Mouse (Mus musculus) limb, embryonic 12.5 days (tissue): Measurements from ENCODE around the gene Vgll4. TPM values are rescaled to one million over a fixed set of nuclear protein-coding genes. Genes with fewer than 3 reads are reported as not detected.
A peak's percentile ranks its signal among the peaks of the same experiment; 100 is the strongest.

Experiments used
- ATAC-seq: fragments of 200-750 bp; cut with Nextera tagmentation; 2 replicates; pipeline ENCODE4 v1.8.0; 2017; ENCODE audit warnings: low read depth, moderate TSS enrichment; ENCODE audit not compliant: insufficient number of reproducible peaks, insufficient read depth, low FRiP score, low TSS enrichment
- H3K27ac ChIP-seq: fragments of 300-500 bp; sonication (generic); 2 replicates; pipeline ENCODE4 v1.5.1; 2016; ENCODE audit warnings: mild to moderate bottlenecking, moderate library complexity
- H3K27me3 ChIP-seq: fragments of 300-500 bp; sonication (generic); 2 replicates; pipeline ENCODE4 v1.6.1; 2016; ENCODE audit warnings: mild to moderate bottlenecking, moderate library complexity
- H3K36me3 ChIP-seq: fragments of 300-500 bp; sonication (generic); 2 replicates; pipeline ENCODE4 v1.6.1; 2016; ENCODE audit warnings: mild to moderate bottlenecking, moderate library complexity
- H3K4me1 ChIP-seq: fragments of 300-500 bp; sonication (generic); replicated peaks from 2 replicates; pipeline ENCODE4 v1.6.1; 2016
- H3K4me2 ChIP-seq: fragments of 300-500 bp; sonication (generic); 2 replicates; pipeline ENCODE4 v1.6.1; 2016; ENCODE audit warnings: mild to moderate bottlenecking, moderate library complexity
- H3K4me3 ChIP-seq: fragments of 300-500 bp; sonication (generic); replicated peaks from 2 replicates; pipeline ENCODE4 v1.5.1; 2016; ENCODE audit warnings: mild to moderate bottlenecking
- H3K9ac ChIP-seq: fragments of 300-500 bp; sonication (generic); replicated peaks from 2 replicates; pipeline ENCODE4 v1.6.1; 2016; ENCODE audit warnings: mild to moderate bottlenecking, moderate library complexity
- H3K9me3 ChIP-seq: fragments of 300-500 bp; sonication (generic); 2 replicates; pipeline ENCODE4 v1.6.1; 2016; ENCODE audit warnings: mild to moderate bottlenecking, moderate library complexity
- WGBS: fragments of 180-500 bp; shearing (Covaris S2); methylation state at CpG from one replicate; pipeline ENCODE4 v1.1.7; 2016; 5-methylcytosine and 5-hydroxymethylcytosine counted together
- polyA plus RNA-seq: library from polyadenylated mRNA; unstranded; fragments of >200 nt; fragmentation: Nextera tagmentation; extraction: Ambion mirVana; gene quantifications from 2 replicates; pipeline ENCODE4 v1.2.1, GENCODE M21; 2016

Gene Vgll4
- polyA plus RNA-seq, 1 experiment from 2014 or later: 156 TPM

DNA sequence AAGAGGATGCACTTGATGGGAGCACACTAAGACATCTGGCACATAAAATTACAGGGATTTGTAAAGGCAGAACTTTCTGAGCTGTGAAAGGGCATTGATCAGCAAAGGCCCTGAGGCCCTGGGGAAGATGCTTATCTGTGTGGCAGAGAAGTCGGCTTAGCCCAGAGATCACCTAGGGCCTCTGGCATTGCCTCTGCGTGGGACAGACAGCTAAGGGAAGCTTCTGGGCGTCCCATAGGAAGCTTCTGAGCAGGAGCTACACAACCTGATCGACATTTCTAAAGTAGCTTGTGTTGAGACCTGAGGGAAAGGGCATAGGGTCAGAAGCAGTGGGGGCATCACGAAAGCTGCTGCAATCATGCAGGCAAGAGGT, 32.9 kb downstream of the Vgll4 start:
- no peak for ATAC-seq
- no peak overlapping the region for H3K27ac ChIP-seq
- H3K9ac ChIP-seq: no peak overlapping the region
- H3K36me3 ChIP-seq: no peaks in the 10 kb centered on the region
- H3K9me3 ChIP-seq: no peaks in the 10 kb centered on the region
- no peak overlapping the region for H3K4me2 ChIP-seq
- WGBS: 73% methylated on average over 5 of the region's 5 CpGs
- H3K27me3 ChIP-seq: no peaks in the 10 kb centered on the region
- no peak overlapping the region for H3K4me3 ChIP-seq
- peaks cover 28% of the 10 kb centered on the region for H3K4me1 ChIP-seq

DNA sequence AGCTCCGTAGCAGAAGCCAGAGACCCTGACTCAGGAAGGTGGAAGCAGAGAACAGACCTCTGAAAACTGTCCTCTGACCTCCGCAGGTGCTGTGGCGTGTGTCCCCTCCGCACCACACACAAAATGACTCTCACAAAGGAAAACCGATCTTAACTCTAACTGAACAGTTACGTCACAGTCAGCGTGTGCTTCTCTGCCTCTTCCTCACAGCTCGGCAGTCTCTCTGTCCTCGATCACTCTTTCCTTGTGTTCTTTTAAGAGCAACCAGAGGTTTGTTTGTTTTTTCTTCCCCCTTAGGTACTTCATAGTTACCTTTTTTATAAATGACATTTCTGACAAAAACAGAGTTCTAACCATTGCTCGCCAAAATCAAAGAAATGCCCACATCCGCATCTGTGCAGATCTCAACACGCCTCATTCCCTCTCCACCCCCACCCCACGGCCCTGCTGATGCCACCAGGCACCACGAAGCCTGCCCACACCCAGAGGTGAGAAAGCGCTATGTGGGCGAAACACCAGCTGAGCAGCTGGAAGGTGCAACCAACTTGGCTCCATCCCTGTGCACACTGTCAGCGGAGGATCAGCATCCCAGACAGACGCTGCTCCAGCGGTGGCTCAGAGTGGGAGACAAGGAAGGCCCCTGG, 33.4 kb downstream of the Vgll4 start:
- Histone ChIP-seq H3K9me3 (no peaks in the 10 kb centered on the region), H3K27ac (no peak overlapping the region), H3K9ac (no peak overlapping the region), H3K4me1 (peaks cover 28% of the 10 kb centered on the region), H3K27me3 (no peaks in the 10 kb centered on the region), H3K4me3 (no peak overlapping the region), H3K36me3 (no peaks in the 10 kb centered on the region), H3K4me2 (no peak overlapping the region)
- WGBS: 73% methylated on average over 19 of the region's 19 CpGs
- ATAC-seq: no peak

DNA sequence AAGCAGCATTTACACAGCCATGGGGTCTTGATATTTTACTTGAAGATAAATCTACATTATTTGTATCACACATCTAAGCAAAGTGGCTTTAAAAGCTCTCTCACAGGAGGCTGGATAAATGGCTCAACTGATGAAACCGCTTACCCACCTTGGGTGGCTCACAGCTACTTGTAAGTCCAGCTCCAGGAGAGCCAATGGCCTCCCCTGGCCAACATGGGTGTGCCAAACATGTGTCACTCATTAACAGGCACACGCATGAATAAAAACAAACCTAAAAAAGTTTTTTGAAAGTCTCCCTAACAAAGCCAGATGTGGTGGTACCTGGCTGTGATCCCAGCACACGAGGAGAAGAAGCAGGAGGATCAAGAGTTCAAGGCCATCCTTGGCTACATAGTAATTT, 34.4 kb downstream of the Vgll4 start:
- H3K4me3 ChIP-seq: no peak overlapping the region
- 60% methylated on average over 3 of the region's 3 CpGs for WGBS
- H3K9me3 ChIP-seq: no peaks in the 10 kb centered on the region
- H3K4me1 ChIP-seq: peaks cover 32% of the 10 kb centered on the region
- H3K36me3 ChIP-seq: no peaks in the 10 kb centered on the region
- H3K27ac ChIP-seq: no peak overlapping the region
- no peak overlapping the region for H3K4me2 ChIP-seq
- no peak for ATAC-seq
- no peaks in the 10 kb centered on the region for H3K27me3 ChIP-seq
- H3K9ac ChIP-seq: no peak overlapping the region

DNA sequence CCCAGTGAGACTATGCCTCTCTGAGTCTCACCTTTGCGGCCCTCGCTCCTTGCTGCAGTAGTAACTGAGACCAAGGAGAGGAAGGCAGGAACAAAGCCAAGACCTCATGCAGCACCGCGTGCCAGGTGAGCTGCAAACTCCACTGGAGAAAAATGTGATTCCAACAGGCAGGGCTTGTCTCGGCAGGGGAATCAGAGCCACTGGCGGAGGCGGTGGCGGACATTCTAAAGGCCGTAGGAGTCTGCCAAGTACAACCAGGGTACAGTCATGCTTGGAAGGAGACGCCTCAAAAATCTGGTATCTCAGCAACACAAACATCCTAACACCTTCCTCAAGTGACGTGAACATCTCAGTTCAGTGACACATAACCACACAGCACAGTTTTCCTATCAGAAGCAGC, 35.7 kb downstream of the Vgll4 start:
- Histone ChIP-seq H3K27me3 (no peaks in the 10 kb centered on the region), H3K27ac (no peak overlapping the region), H3K4me2 (no peak overlapping the region), H3K4me1 (peaks cover 38% of the 10 kb centered on the region), H3K9me3 (no peaks in the 10 kb centered on the region), H3K9ac (no peak overlapping the region), H3K36me3 (no peaks in the 10 kb centered on the region), H3K4me3 (no peak overlapping the region)
- no peak for ATAC-seq
- WGBS: 87% methylated on average over 11 of the region's 11 CpGs

DNA sequence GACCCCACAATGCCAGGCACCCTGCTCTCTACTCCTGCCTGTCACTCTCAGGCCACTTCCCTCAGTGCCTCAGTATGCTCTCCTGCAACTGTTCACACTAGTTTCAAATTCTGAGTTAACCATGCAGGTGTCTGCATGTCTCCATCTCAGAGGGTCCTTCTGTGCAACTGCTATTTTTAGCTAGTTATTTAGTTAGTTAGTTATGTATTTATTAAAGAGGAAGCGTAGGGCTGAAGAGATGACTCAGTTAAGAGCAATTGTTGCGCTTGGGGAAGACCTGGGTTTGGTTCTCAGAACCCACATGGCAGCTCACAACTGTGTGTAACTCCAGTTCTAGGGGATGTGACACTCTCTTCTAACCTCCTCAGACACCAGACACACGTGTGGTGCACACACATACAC, 36.8 kb downstream of the Vgll4 start:
- ATAC-seq: no peak

DNA sequence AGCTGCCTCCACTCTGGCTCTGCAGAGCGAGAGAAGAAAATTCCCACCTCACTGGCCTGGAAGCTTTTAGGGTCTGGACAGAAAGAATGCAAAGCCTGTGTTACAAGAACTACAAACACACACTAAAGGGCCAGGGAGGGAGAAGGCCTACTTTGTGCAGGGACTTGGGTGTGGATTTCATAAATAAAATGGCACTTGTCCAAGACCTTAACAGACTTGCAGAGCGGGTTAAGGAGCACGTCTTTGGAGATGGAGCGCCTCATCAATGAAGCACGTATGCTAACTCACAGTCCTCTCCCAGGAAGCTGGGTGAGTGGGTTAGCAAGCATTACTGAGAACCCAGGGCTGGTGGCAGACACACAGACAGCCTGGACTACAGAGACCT, 37.7 kb downstream of the Vgll4 start:
- WGBS: 59% methylated on average over 5 of the region's 5 CpGs
- peak overlapping the region; percentile 75 for H3K27ac ChIP-seq
- ATAC-seq: no peak

More for the DNA sequence above, 36.8 kb downstream of the Vgll4 start:
- Histone ChIP-seq H3K4me3 (no peak overlapping the region), H3K36me3 (no peaks in the 10 kb centered on the region), H3K27ac (no peak overlapping the region), H3K4me1 (peaks cover 41% of the 10 kb centered on the region), H3K9ac (no peak overlapping the region), H3K27me3 (no peaks in the 10 kb centered on the region), H3K4me2 (no peak overlapping the region), H3K9me3 (no peaks in the 10 kb centered on the region)
- WGBS: 96% methylated on average over 3 of the region's 3 CpGs

DNA sequence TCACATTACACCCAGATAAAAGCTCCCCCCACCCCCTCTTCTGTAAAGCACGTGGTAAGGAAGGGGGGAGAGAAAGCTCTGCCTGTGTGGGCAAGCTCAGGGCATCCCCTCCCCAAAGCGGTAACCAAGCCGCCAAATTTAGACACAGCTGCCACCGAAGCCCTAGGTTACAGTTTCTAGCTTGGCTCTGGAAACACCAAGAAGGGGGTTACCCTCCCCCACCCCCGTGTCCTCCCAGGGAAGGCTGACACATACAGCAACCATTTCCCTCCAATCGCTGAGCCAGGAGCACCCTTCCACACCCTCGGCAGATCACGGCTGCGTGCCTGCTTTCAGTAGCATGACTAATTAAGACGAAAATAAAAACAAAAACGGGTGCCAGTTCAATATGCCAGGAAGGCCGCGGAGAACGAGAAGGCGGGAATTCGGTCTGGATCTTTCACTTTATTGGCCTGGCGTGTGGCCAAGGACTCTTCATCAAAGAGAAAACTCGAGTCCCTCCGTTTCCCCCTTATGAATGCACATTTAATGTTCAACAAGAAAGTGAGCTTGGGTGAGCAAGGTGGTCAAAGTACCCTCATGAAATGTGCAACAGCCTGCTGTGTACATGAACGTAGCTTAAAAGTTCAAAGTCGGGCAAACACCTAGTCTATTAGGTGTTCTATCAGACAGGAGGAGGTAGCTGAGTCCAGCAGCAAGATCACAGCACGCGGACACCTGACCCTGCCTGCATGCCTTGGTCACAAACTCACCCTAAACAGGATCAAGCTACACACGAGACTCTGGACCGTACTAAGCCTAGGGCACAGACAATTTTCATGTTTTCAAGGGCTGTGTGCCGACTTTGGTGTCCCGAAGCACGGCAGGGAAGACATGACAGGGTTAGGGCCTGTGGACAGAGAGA, 38.3 kb downstream of the Vgll4 start:
- no peaks in the 10 kb centered on the region for H3K27me3 ChIP-seq
- 0 out of 2 replicates have a peak, but pooled peaks cover 4% of the 10 kb centered on the region for H3K36me3 ChIP-seq
- H3K9ac ChIP-seq: no peak overlapping the region
- 0 out of 2 replicates have a peak, but pooled peaks have one; percentile 20 for ATAC-seq
- no peak overlapping the region; the same call in 1 of the 2 replicates for H3K4me3 ChIP-seq
- peak overlapping the region; percentile 75 for H3K27ac ChIP-seq
- peaks cover 7% of the 10 kb centered on the region; the same call in 1 of the 2 replicates for H3K9me3 ChIP-seq
- 44% methylated on average over 28 of the region's 28 CpGs for WGBS
- peak overlapping the region; percentile 45 for H3K4me2 ChIP-seq
- H3K4me1 ChIP-seq: peaks cover 36% of the 10 kb centered on the region

More for the DNA sequence above, 37.7 kb downstream of the Vgll4 start:
- Histone ChIP-seq H3K9me3 (peaks cover 4% of the 10 kb centered on the region; the same call in 1 of the 2 replicates), H3K4me3 (no peak overlapping the region), H3K27me3 (no peaks in the 10 kb centered on the region), H3K36me3 (0 out of 2 replicates have a peak, but pooled peaks cover 4% of the 10 kb centered on the region), H3K4me2 (0 out of 2 replicates have a peak overlapping the region, but pooled peaks have one; percentile 45), H3K4me1 (peaks cover 41% of the 10 kb centered on the region), H3K9ac (no peak overlapping the region)

DNA sequence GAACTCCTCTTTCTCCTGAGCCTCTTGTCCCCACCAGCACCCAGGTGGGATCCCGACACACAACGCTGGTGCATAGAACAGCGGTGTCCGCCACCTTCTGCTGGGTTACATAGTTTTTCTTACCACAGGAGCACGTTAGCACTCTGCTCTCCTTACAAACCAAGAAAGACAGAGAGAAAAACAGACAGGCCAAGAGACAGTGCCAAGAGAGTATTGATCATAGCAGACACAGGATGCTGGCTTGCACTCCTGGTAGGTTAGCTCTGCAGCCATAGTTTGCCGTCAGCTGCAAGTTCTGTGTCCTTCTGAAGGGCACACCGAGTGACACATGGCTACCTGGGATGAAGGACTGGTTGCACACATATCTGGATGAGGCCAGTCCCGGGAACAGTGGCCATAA, 39.1 kb downstream of the Vgll4 start:
- 0 out of 2 replicates have a peak, but pooled peaks cover 4% of the 10 kb centered on the region for H3K36me3 ChIP-seq
- peaks cover 41% of the 10 kb centered on the region for H3K4me1 ChIP-seq
- ATAC-seq: no peak
- peaks cover 7% of the 10 kb centered on the region; the same call in 1 of the 2 replicates for H3K9me3 ChIP-seq
- H3K27me3 ChIP-seq: no peaks in the 10 kb centered on the region
- H3K27ac ChIP-seq: 0 out of 2 replicates have a peak overlapping the region, but pooled peaks have one; percentile 75
- WGBS: 84% methylated on average over 8 of the region's 8 CpGs
- H3K4me2 ChIP-seq: 0 out of 2 replicates have a peak overlapping the region, but pooled peaks have one; percentile 45
- H3K4me3 ChIP-seq: no peak overlapping the region
- H3K9ac ChIP-seq: no peak overlapping the region

DNA sequence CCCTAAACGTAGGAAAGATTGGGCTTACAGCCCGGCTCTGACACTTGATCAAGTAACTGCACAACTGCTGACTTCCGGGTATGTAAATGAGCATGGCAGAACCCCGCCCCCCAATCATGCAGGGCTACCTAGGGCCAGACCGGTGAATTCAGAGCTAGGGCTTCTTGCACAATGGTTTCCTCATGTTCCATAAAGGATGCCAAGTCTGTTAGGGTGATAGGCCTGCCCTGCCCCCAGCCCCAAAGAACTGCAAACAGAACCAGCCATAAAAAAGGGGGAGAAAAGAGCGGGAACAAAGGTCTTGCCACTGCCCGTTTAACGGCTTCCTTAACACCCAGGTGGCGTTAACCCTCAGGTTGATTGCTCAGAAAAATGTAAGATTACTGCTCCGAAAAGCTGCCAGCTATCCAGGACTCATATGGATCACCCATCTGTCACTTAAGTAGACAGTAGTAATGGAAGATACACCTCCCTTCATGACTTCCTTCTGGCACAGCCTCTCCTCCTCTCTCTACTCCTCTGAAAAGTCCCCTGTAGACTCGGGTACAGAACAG, 39.7 kb downstream of the Vgll4 start:
- H3K27me3 ChIP-seq: no peaks in the 10 kb centered on the region
- peaks cover 7% of the 10 kb centered on the region; the same call in 1 of the 2 replicates for H3K9me3 ChIP-seq
- H3K4me2 ChIP-seq: peak overlapping the region; percentile 39
- H3K36me3 ChIP-seq: 0 out of 2 replicates have a peak, but pooled peaks cover 4% of the 10 kb centered on the region
- no peak for ATAC-seq
- peak overlapping the region; percentile 75; the same call in 1 of the 2 replicates for H3K27ac ChIP-seq
- H3K4me3 ChIP-seq: no peak overlapping the region
- H3K9ac ChIP-seq: no peak overlapping the region
- H3K4me1 ChIP-seq: peaks cover 42% of the 10 kb centered on the region
- WGBS: 13% methylated on average over 11 of the region's 11 CpGs

DNA sequence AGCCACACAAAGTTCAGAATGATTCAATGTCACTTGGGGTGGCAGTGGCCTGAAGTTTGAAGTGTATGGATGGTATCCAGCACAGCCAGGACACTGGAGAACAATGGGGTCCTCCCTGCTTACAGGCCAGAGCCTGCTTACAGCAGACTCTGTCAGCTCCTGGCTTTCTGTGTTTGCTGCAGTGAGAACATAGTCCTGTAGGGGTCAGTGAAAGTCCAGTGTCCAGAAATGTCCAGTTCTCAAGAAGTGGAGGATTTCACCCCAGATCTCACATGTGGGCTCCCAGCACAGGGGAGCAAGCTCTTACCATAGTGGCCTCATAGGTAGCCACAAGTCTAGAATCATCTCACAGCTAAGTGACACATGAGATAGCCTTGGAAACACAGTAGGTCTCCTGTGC, 40.4 kb downstream of the Vgll4 start:
- ATAC-seq: no peak
- Histone ChIP-seq H3K9ac (no peak overlapping the region), H3K4me2 (no peak overlapping the region), H3K4me3 (no peak overlapping the region), H3K36me3 (0 out of 2 replicates have a peak, but pooled peaks cover 4% of the 10 kb centered on the region), H3K9me3 (peaks cover 7% of the 10 kb centered on the region; the same call in 1 of the 2 replicates), H3K27ac (no peak overlapping the region), H3K4me1 (peaks cover 42% of the 10 kb centered on the region), H3K27me3 (no peaks in the 10 kb centered on the region)

DNA sequence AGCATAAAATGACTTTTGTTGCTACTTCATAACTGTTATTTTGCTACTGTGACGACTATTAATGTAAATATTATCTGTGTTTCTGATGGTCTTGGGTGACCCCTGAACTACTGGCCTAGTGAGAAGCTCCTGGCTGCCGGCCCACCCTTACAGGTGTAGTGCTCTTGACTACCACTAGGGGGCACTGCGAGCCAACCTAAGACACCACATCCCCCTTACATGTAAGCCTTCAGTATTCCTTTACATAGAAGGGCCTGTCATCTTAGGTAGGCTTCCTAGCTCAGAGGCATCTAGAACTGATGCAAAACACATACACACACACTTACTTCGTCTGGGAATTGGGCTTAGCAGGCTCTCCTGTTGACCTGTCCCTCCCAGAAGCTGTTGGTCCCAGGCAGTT, 41.3 kb downstream of the Vgll4 start:
- ATAC-seq: no peak
- WGBS: 8% methylated on average over 4 of the region's 4 CpGs
- Histone ChIP-seq H3K9me3 (peaks cover 7% of the 10 kb centered on the region; the same call in 1 of the 2 replicates), H3K27ac (no peak overlapping the region), H3K4me2 (no peak overlapping the region), H3K4me1 (peaks cover 42% of the 10 kb centered on the region), H3K27me3 (no peaks in the 10 kb centered on the region), H3K4me3 (no peak overlapping the region), H3K36me3 (0 out of 2 replicates have a peak, but pooled peaks cover 4% of the 10 kb centered on the region), H3K9ac (no peak overlapping the region)
